Mouse (Mus musculus) thymus, adult 18-20 months (tissue): ENCODE results near the gene Vcp.

Experiments used
- DNase-seq, 2 experiments: peaks; one replicate each; pipeline ENCODE4 v3.0.0; 2022; ENCODE audit warnings: mixed read lengths in 2 of 2

The Vcp gene

GRCm38 (mm10) chr4:42965039-42965719 lies 35.1 kb downstream of the Vcp start:
- no peak for DNase-seq

GRCm38 (mm10) chr4:42963480-42963879 lies 36.8 kb downstream of the Vcp start:
- no peak for DNase-seq

GRCm38 (mm10) chr4:42961592-42961991 lies 38.7 kb downstream of the Vcp start:
- DNase-seq = no peak

- no peak for DNase-seq
Observed at GRCm38 (mm10) chr4:42959382-42959781, 40.9 kb downstream of the Vcp start.

GRCm38 (mm10) chr4:42958942-42959341 lies 41.4 kb downstream of the Vcp start:
- no peak for DNase-seq

- no peak for DNase-seq
Observed at GRCm38 (mm10) chr4:42957979-42958378, 42.3 kb downstream of the Vcp start.

- no peak for DNase-seq
Observed at GRCm38 (mm10) chr4:42957306-42957705, 43.0 kb downstream of the Vcp start.

GRCm38 (mm10) chr4:42956581-42956980 lies 43.7 kb downstream of the Vcp start:
- no peak for DNase-seq

- no peak for DNase-seq
Observed at GRCm38 (mm10) chr4:42955200-42955599, 45.1 kb downstream of the Vcp start.

- no peak for DNase-seq
Observed at GRCm38 (mm10) chr4:42954297-42954696, 46.0 kb downstream of the Vcp start.

- no peak for DNase-seq
Observed at GRCm38 (mm10) chr4:42953435-42954094, 46.7 kb downstream of the Vcp start.

- DNase-seq = no peak
Observed at GRCm38 (mm10) chr4:42952563-42952962, 47.7 kb downstream of the Vcp start.

- DNase-seq = no peak
Observed at GRCm38 (mm10) chr4:42951206-42952195, 48.8 kb downstream of the Vcp start.

GRCm38 (mm10) chr4:42950065-42950558 lies 50.2 kb downstream of the Vcp start:
- DNase-seq = peak; percentile 85 to 90

GRCm38 (mm10) chr4:42949676-42950051 lies 50.6 kb downstream of the Vcp start, which contains the start of gene Dnajb5:
TSS of gene Dnajb5 (plus strand) at chr4:42949814.
- DNase-seq = peak; percentile 89 to 92

GRCm38 (mm10) chr4:42949051-42949675 lies 51.1 kb downstream of the Vcp start:
- DNase-seq = no peak

- no peak for DNase-seq
Observed at GRCm38 (mm10) chr4:42948527-42948926, 51.8 kb downstream of the Vcp start.

GRCm38 (mm10) chr4:42946733-42947290 lies 53.5 kb downstream of the Vcp start:
- DNase-seq = no peak

GRCm38 (mm10) chr4:42945952-42946351 lies 54.4 kb downstream of the Vcp start:
- no peak for DNase-seq

- DNase-seq = no peak
Observed at GRCm38 (mm10) chr4:42945445-42945844, 54.9 kb downstream of the Vcp start.

- no peak for DNase-seq
Observed at GRCm38 (mm10) chr4:42945043-42945442, 55.3 kb downstream of the Vcp start.

- no peak for DNase-seq
Observed at GRCm38 (mm10) chr4:42944185-42944584, 56.1 kb downstream of the Vcp start.
